Mouse (Mus musculus): ENCODE data around the gene Zfp599.

Zfp599 gene

DNA sequence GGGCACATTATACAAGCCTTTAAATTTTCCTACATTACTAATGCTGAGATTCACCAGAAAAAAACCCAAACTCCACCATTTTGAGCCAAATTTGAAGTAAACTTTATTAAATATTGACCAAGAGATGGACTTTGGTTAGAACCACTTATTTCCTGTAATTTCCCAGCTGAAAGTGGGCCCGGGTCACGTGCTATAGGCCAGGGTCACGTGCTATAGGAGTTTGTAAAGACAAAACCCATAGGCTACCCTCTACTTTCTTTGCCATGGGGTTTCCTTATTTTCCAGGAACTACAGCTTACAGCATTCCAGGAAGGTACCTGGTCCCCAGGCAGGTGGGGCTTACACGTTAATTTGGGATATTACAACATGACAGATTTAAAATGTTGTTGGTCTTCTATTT, 35.6 kb downstream of the Zfp599 start:
- no peak for DNase-seq (ENCODE audit: low spot score)

DNA sequence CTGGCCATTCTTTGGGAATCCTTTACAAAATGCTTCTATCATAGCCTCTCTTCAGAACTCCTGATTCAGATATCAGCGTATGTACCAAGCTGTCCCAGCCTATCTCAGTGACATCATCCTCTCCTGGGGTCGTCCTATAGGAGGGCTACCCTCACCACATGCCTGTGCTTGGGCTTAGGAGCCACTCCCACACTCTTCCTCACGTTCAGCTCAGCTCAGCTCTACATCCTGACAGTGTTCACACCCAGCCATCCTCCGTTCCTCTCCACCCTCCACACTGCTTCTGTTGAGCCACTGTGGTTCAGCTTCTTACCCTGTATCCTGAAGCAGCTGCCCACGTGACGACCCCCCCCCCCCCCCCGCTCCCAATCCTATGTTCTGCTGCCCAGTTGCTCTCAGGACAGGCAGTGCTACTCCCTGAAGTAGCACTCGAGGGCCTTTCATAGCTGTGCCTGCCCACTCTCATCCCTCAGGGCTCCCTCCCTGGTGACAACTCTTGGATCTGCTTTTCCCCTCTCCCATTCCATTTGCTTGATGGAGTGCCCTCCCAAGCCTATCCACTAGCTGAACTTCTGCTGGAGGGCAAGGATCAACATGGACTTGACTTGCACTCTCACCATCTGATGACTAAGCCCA, 41.7 kb downstream of the Zfp599 start:
- DNase-seq (ENCODE audit: low spot score): no peak

DNA sequence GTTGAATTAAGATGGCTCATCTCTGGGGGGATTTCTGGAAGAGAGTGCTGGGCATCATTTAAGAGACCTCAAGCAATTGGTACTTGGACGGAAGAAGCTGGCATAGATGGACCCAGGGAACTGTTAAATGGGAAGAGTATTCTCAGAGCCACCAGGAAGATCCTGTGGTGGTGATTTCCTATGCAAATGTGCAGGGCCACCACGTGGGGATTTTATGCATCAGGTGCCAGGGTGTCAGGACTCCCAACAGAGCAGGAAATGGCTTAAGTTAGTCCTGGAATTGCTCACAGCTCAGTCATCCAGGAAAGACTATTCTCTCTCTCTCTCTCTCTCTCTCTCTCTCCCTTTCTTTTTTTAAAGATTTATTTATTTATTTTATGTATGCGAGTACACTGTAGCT, 43.0 kb downstream of the Zfp599 start:
- DNase-seq (ENCODE audit: low spot score): no peak

- no peak for DNase-seq (ENCODE audit: low spot score)
These were observed 45.1 kb downstream of the Zfp599 start for GRCm38 (mm10) chr9:22214549-22214948.

- no peak for DNase-seq (ENCODE audit: low spot score)
These were observed 45.9 kb downstream of the Zfp599 start for GRCm38 (mm10) chr9:22213785-22214194.

Data from T-cell, adult 2 months (primary cell).